Mouse (Mus musculus) gastrocnemius, adult 2 months (tissue): ENCODE measurements around the gene Cysltr1. TPM values are rescaled to one million over a fixed set of nuclear protein-coding genes. Genes with fewer than 3 reads are reported as not detected.

ENCODE experiments used
- DNase-seq: peaks from one replicate; pipeline ENCODE4 v3.0.0; 2022
- H3K27ac ChIP-seq: fragments of 200-600 bp; 2 replicates; pipeline ENCODE4 v1.8.1; 2022; ENCODE audit warnings: mild to moderate bottlenecking
- H3K4me3 ChIP-seq: fragments of 200-600 bp; 2 replicates; pipeline ENCODE4 v1.8.1; 2022; ENCODE audit warnings: mild to moderate bottlenecking, moderate library complexity
- CTCF ChIP-seq: fragments of 200-600 bp; IDR thresholded peaks from 2 replicates; pipeline ENCODE4 v1.8.1; 2022; ENCODE audit warnings: antibody characterized with exemption, mild to moderate bottlenecking, moderate library complexity
- intact Hi-C: fragments of 180-260 bp; cut with DNase I; formaldehyde crosslinking; loops from one replicate; pipeline ENCODE4 v1.15.1; 2025
- long read RNA-seq, 2 experiments: library from polyadenylated mRNA; stranded (forward); transcript quantifications; one replicate each; pipeline ENCODE4 v2.0.0; 2021
- total RNA-seq, 2 experiments: library from RNA; stranded (reverse); gene quantifications; 2 replicates each; pipeline ENCODE4 v1.2.3; 2021

The Cysltr1 gene
- total RNA-seq: under 1 TPM; 0.59 TPM
- long read RNA-seq, experiment 1, full-length matches to known transcripts: 1 of 1 reads
- long read RNA-seq, experiment 1, partial matches to known transcripts: 0 of 1 reads
- long read RNA-seq, experiment 1, other reads (novel, unspliced or antisense): 0 of 1 reads
- long read RNA-seq, experiment 2, full-length matches to known transcripts: 1 of 1 reads
- long read RNA-seq, experiment 2, partial matches to known transcripts: 0 of 1 reads
- long read RNA-seq, experiment 2, other reads (novel, unspliced or antisense): 0 of 1 reads

DNA sequence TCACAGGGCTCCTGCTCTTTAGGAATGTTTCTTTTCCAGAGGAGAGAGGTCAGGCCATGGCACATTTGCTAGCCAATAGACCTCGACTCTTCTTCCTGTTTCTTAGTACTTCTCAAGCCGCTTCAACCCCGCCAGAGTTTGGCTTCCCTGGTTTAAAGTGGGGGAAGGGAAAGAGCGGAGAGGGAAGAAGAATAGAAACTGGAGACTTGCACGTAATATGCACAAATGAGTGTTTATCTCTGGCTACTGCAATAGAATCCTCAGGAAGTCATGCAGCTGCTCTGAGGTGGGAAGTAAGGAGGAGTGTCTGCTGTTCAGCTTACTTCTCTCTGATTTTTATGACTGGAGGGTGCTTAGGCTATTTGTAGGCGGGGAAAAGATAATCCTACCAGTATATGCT, at the start of gene Cysltr1:
Gene Cysltr1, minus strand, starts transcription at position 294 of the 400 bp plus-strand sequence.
- no peak for TF ChIP-seq CTCF
- DNase-seq: no peak
- Histone ChIP-seq H3K27ac (peak within 1 kb of the TSS; percentile 13; the same call in 1 of the 2 replicates), H3K4me3 (peak within 1 kb of the TSS; percentile 50)
- intact Hi-C loops: no loop called here

DNA sequence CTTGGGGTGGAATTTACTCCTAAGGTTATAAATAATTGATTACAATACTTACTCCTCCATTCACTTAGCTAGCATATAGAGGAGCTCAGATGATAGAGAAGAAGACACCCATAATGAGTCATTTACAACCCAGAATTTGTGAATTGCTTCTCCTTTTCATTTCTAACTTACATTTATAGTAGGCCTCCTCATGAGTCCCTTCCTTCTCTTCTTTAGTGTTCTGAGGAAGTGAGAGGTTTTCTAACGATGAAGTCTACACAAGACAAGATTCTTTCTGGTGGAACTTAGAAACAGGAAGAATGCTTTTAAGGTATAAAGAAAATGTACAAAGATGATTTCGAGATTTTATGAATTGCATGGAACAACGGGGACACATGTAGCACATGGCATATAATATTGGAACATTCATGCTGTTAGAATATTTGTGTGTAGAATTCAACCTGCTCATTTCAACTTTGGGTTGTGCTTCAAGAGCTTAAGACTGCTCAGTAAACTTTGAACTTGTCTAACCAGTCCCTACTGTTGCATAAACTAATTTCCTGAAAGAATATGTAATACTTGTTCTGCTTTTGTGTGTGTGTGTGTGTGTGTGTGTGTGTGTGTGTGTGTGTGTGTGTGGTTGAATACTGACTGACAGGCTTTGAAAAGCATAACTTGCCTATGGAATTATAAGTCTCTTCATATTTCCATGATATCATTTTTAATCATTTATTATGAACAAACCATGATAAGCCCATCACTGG, 31.5 kb upstream of the Cysltr1 start:
- intact Hi-C loops: no loop called here

DNA sequence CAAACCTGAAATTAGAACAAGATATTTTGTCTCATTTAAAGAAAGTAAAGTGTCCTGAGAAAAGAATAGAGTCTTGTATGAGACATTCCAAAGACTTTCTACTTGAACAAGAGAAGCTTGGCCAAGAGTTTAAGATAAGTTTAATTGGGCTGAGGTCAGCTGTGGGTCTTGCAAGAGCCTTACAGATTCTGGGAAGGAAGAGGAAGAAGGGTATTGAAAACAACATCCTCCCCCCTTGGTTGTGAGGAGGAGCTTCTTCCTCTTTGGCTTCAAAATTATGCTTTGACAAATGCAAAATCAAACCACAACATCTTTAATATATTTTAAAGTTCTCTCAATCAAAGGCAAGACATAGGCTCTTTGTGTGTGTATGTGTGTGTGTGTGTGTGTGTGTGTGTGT, 30.1 kb upstream of the Cysltr1 start:
- H3K4me3 ChIP-seq: no peak overlapping the region
- H3K27ac ChIP-seq: no peak overlapping the region
- no peak for DNase-seq
- intact Hi-C loops: no loop called here
- no peak for TF ChIP-seq CTCF

More for the DNA sequence above, 31.5 kb upstream of the Cysltr1 start:
- Histone ChIP-seq H3K27ac (no peak overlapping the region), H3K4me3 (no peak overlapping the region)
- TF ChIP-seq CTCF: no peak
- no peak for DNase-seq

DNA sequence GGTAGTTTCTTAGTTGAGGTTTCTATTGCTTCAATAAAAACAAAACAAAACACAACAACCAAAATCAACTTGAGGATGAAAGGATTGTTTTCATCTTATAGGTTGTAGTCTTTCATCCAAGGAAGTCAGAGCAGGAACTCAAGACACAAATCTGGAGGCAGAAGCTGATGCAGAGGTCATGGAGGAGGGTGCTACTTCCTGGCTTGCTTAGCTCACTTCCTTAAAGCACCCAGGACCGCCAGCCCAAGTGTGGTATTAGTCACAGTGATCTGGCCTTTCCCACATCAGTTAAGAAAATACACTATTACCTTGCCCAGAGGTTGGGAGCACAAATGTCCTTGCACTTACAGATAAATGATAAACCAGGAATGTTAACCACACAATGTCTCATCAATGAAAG, 25.0 kb upstream of the Cysltr1 start:
- Histone ChIP-seq H3K4me3 (no peak overlapping the region), H3K27ac (no peak overlapping the region)
- DNase-seq: no peak
- intact Hi-C loops: no loop called here
- TF ChIP-seq CTCF: no peak

DNA sequence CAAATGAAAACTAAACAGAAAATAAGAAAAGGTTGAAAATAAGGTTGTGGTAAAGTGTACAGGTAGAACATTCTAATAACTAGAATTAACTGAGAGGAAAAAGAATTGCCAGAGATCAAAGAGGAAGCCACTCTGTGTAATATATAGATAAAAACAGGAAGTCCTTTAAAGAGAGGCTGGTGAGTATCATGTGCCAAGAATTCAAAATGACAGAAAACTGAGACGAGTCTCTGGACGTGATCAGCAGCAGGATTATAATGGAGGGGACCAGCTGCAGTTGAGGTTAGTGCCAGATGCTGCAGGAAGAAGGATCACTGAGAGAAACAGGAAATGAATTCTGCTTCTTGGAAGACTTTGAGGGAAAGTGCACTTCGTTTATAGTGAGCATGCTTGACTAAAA, 20.2 kb upstream of the Cysltr1 start:
- no peak overlapping the region for H3K27ac ChIP-seq
- no peak overlapping the region for H3K4me3 ChIP-seq
- intact Hi-C loops: no loop called here
- DNase-seq: no peak
- TF ChIP-seq CTCF: no peak

DNA sequence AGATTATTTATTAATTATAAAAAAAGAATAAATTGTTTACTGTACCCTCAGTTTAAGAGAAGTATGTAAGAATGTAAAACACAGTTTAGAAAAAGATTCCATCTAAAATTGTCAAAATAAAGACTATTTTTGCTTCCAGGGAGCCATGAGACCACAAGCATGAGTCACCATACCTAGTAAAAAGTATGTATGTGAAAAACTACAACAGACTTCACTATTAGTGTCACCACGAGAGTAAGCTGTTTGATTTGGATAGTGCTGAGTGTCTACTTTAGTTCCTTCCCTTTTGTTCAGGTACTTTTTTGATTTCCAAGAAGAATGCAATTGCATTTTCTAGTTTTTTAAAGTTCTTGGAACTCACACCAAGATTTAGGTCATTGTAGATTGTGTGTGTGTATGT, 19.0 kb upstream of the Cysltr1 start:
- H3K4me3 ChIP-seq: no peak overlapping the region
- intact Hi-C loops: no loop called here
- no peak for DNase-seq
- no peak for TF ChIP-seq CTCF
- H3K27ac ChIP-seq: no peak overlapping the region

DNA sequence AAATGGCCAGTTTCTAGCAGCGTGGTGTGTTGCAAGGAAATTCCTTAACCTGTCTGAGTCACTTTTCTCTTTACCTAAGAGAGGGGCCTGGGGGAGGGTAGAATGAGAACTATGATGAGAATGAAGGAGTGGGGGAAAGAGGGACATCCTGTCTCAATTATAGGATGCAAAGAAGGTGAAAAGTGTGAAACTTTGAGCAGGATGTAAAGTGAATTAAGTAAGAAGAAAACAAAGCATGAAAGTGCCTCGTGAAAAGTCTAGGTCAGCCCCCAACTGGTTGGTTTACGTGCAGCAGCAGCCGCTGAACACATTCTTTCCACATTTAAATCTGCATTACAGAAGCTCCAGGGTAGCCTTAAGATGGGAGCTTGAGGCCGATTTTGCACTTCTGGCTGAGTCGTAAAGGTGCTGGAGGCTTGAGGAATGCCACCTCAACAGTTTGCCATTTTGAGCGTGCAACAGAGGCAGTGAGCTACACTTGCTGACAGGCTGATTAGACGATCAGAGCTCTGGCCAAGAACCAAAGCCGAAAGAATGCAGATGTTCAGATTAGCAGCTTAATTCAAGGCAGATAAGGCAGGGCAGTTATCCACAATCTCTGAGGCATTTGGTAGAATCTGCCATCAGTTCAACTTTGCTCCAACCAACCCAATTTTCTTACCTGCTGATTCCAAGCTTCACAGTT, 763 bp downstream of the Cysltr1 start:
- peak overlapping the region; percentile 50 for H3K4me3 ChIP-seq
- no peak for TF ChIP-seq CTCF
- H3K27ac ChIP-seq: peak overlapping the region; percentile 13; the same call in 1 of the 2 replicates
- intact Hi-C loops: no loop called here
- DNase-seq: no peak

DNA sequence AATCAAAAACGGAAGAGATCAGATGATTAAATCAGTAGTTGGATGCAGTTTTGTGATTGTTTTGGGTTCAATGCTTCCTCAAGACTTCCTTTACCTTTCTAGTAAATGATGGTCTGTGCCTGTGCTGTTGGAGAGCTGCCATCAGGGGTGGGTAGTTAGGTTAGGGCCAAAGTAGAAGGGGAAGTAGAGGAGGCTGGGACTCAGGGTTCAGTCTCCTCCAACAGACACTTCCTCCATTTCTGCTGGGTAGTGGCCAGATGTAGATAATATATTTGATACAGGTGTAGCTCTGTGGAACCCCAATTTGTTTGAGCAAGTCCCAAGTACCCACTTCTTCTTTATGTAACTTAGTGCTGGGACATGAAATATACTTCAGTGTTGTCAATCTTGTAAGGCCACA, 7.6 kb downstream of the Cysltr1 start:
- TF ChIP-seq CTCF: no peak
- intact Hi-C loops: no loop called here

DNA sequence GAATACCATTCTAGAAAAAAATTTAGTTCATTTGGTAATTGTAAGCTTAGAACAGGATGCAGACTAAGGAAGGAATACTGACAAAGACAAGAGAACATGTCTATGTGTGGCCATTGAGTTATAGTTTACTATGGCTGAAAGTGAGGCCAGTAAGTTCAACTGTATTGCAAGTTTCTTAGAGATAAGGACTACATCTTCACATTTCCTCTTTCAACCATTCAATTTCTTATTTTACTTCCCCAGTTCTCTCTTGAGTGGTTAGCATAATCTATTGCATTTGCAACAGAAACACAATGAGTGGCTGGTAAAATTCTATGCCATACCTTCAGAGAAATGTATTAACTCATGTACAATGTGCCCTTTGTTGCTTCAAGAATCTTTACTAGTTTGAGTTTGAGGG, 9.6 kb downstream of the Cysltr1 start:
- no peak for TF ChIP-seq CTCF
- no peak overlapping the region for H3K27ac ChIP-seq
- intact Hi-C loops: no loop called here
- DNase-seq: no peak
- H3K4me3 ChIP-seq: no peak overlapping the region

More for the DNA sequence above, 7.6 kb downstream of the Cysltr1 start:
- peak; percentile 14 for DNase-seq
- Histone ChIP-seq H3K4me3 (no peak overlapping the region), H3K27ac (no peak overlapping the region)

DNA sequence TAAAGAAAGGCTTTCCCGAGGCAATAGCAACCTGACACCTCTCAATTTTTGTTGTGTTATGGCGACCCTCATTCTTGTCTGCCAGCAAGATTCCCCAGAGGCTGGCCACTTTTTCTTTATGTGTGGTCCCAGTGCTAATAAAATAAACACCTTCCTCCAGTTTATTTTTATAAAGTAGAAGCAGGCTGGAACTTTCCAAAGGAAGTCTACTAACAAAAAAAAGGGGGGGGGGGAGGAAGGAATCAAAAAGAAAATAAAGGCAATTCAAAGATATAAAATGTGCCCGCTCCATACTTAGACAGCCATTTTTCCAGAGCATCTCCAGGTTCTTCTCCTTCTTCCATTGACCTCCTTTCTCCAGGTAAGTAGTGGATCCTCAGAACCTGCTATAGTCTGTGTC, 20.6 kb downstream of the Cysltr1 start, which contains the start of gene Gm5127:
Gene Gm5127, plus strand, starts transcription at position 301 of the 400 bp plus-strand sequence.
- intact Hi-C loops: loop anchor here (10.0 kb wide), 1 partner anchor 182 kb away; no protein-coding TSS in a partner anchor
- TF ChIP-seq CTCF: no peak
- no peak within 1 kb of the TSS for H3K27ac ChIP-seq
- no peak within 1 kb of the TSS for H3K4me3 ChIP-seq
- DNase-seq: no peak

DNA sequence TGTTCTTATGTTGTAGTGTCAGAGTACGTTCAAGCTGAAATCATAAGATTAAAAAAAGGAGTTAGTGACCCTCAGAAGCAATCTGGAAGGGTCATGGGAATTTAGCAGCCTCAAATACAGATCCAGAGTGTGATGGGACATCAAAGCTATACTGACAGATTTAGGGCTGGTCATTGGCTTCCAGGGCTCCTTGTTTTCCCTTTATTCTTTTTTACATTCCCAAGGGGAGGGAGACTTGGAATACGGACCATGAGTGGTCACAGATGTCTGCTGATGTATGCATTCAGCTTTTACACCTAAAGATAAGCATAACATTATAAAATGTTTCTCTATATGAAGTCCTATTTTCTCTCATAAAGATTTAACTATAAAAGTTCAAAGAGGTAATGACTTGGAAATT, 21.3 kb downstream of the Cysltr1 start:
- no peak overlapping the region for H3K27ac ChIP-seq
- H3K4me3 ChIP-seq: no peak overlapping the region
- intact Hi-C loops: loop anchor here (10.0 kb wide), 1 partner anchor 183 kb away; no protein-coding TSS in a partner anchor
- no peak for DNase-seq
- no peak for TF ChIP-seq CTCF

DNA sequence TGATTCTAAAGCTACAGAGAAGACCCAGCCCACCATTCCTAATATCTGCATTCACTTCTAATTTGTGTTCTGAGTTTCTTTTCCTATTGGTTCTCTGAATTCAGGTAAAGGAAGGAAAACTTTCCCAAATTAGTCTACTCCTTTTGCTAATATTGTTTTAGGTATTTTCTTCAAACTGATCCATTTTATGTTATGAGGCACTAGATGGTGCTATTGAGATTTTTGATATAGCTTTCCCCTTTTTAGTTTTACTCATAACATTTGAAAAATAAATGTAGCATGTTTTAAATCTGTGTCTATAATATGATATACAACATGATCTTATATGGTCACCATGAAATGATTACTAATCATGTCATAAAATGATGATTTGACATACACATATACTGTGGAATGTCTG, 23.1 kb downstream of the Cysltr1 start:
- DNase-seq: no peak
- H3K4me3 ChIP-seq: no peak overlapping the region
- intact Hi-C loops: loop anchor here (10.0 kb wide), 1 partner anchor 184 kb away; no protein-coding TSS in a partner anchor
- H3K27ac ChIP-seq: no peak overlapping the region
- TF ChIP-seq CTCF: peak; percentile 15; the same call in 1 of the 2 replicates

DNA sequence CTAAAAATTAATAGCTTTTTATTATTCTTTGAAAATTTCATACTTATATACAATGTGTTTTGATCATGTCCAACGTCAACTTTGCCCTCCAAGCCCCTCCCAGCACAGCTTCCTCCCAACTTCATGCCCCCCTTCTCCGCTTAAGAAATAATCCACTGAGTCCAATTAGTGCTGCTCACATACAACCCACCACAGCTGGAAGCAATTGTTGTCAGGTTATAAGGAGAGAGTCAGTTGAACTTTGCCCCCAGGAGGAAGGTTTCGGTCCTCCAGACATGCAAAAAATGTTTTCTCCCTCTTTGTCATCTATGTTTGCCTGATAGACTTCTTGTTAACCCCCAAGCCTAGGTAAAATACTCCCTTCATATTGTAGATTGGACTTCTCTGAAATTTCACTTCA, 24.5 kb downstream of the Cysltr1 start:
- intact Hi-C loops: no loop called here
- no peak overlapping the region for H3K4me3 ChIP-seq
- no peak overlapping the region for H3K27ac ChIP-seq
- TF ChIP-seq CTCF: no peak
- no peak for DNase-seq
